Mouse (Mus musculus) spleen, adult 12 weeks (tissue): ENCODE results near the gene Tenm4.

ENCODE experiments used
- DNase-seq: peaks from one replicate; pipeline ENCODE4 v3.0.0; 2022; ENCODE audit warnings: low spot score

Tenm4 gene

GRCm38 (mm10) chr7:96813497-96814400 is 642.7 kb downstream of the Tenm4 start:
- DNase-seq, result no peak

DNA sequence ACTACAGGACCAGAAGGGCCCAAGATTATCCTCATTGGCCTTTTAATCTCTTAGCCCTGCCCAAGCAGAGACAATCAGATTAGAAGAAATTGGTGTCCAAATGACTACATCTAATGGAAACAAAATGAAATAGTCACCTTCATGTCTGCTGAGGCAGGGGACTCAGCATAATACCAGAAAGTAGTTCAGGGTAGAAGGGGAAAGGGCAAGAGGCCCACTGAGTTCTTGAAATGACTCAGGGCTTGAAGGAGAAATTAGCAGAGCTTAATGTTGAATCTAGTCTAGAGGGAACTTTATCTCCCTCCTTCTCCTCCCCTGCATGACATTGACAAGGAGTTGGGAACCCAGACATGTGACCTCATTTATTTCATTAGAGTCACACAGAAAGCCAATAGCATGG is 643.5 kb downstream of the Tenm4 start:
- DNase-seq, result no peak

DNA sequence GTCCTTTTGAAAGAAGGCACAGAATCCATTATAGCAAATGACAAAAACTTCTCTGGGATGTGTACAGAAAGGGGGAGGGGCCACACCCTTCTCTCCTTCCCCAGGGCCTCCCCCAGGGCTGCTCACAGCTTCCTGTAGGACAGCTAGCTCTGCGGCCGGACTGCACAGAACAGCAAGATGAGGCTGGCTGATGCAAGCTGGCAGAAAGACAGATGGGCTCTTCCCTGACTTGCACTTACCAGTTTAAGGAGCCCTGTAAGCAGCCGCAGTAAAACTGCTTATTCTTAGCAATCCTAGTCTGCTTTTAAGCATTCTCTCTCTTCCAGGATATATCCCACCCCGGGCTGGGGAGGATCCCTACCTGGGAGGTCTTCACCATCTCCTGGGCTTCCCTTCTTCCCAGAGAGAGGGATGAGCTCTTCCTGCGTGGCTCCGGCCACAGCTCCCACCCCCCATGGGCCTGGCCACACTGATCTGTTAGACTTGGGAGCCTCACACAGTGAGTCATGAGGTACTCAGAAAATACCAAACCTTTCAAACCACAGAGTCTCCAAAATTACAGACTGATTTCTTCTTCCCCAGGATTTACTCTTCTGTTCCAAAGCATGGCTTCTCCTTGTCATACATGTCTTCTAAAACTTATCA is 646.1 kb downstream of the Tenm4 start:
- no peak for DNase-seq

GRCm38 (mm10) chr7:96818236-96818916 is 647.3 kb downstream of the Tenm4 start:
- no peak for DNase-seq

- DNase-seq, result no peak
Measured at GRCm38 (mm10) chr7:96819538-96819937, 648.5 kb downstream of the Tenm4 start.

DNA sequence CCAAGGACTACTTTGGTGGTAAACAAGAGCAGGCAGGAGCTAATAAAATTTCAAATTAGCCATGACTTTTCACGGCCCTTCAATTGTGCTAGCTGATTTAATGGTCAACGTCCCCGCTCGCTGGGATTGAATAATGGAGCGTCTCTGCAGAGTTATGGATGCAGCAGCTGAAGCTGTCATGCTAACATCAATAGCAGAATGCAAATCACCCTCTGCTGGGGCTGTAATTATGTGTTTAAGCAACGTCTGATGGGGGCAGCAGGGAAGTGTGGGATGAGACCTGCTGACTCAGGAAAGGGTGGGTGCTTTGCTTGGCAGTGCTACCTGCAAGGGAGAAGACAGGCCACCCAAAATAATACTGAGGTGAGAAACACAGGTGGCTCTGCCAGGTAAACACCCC is 649.3 kb downstream of the Tenm4 start:
- no peak for DNase-seq

DNA sequence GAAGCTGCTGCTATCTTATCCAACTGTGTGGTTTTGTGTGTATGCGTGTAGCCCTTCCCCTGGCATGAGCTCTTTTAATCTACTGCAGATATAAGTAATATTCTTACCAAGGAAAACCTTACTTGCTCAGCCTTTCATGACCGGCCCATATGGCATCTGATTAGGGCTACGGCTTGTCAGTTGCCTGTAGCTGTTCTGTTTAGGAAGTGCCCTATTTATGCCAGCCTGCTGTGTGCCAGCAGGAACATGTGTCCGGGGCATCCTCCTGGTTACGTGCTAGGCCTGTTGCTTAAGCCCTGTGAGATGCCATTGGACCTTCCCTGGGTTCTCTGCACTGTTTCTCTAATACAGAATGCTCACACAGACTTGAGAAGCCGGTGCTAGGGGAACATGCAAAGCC is 655.1 kb downstream of the Tenm4 start:
- DNase-seq, result no peak

- DNase-seq, result no peak
Measured at GRCm38 (mm10) chr7:96826672-96827071, 655.6 kb downstream of the Tenm4 start.

DNA sequence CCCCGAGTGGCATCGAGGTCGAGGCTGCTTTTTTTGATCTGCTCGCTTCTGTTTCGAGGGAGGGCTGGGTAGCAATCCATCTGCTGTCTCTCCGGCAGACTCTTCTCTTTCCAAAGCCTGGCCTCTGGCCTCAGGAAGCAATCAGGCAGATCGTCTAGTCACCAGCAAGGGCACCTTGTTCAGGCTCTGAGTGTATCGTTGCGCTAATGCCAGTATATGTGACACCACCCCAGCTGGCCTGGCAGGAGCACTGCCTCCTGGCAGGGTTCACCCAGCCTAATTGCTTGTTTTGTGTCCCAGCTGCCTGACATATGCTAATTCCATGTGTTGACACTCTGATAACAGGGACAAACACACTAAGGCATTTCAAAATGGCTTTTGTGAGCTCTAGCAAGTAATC is 661.5 kb downstream of the Tenm4 start:
- no peak for DNase-seq

- no peak for DNase-seq
Measured at GRCm38 (mm10) chr7:96833012-96833411, 662.0 kb downstream of the Tenm4 start.

- DNase-seq, result no peak
Measured at GRCm38 (mm10) chr7:96834681-96835289, 663.7 kb downstream of the Tenm4 start.

DNA sequence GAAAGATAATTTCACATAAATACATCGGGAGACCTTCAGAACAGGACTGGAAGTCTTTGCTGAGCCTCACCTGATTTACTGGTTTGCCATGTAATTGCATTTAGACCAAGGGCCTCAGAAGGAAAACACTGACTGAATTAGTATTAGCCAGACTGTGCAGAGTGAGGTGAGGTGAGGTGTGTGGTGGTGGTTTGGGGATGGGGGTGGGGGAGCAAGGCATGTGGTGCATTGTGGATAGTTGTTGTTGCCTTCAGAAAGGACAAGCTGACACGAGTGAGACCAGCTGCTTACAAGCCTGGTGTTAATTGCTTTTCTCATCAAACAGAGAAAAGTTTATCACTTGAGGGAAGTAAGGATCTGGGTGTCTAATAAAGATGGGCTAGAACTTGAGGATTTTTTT is 664.3 kb downstream of the Tenm4 start:
- DNase-seq, result no peak

DNA sequence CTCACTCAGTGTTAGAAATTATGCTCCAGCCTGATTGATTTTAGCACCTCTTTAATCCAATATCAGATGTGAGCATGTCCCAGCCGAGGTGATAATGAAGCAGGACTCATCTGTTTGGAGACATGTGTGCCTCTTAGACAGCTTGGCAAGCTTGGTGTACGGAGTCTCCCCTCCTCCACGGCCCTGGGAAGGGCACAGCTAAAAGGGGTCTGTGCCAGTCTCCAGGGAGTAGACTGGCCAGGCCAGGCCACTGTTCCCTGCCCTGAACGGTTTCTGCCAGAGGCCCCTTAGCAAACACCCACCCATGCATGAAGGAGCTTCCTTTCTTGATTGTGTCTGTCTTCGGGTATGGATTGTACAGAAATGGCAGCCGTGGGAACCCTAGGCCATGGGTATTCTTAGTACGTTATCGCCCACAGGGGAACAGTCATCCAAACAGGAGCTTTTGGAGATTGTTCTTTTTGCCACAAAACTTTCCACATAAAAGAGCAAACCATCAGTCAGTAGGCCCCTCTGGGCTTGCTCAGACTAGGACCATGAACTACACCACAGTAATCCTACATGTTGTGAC is 667.3 kb downstream of the Tenm4 start:
- DNase-seq, result no peak

DNA sequence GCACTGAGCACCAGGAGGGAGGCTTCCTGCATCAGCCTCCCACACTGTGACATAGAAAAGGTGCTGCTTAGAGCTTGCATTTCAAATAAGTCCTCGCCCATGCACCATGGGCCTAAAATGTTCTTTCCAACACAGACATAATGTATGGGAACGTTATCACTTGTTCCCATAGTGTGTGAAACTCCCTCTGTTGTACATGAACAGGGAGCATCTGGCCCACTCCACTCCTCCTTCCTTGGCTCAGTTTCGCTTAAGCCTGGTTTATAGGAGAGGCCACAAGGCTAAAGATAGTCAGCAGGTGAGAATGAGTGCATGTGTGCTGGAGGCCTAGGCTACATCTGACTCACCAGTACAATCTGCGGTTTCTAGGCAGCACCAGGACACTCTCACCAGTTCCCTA is 667.9 kb downstream of the Tenm4 start:
- no peak for DNase-seq

DNA sequence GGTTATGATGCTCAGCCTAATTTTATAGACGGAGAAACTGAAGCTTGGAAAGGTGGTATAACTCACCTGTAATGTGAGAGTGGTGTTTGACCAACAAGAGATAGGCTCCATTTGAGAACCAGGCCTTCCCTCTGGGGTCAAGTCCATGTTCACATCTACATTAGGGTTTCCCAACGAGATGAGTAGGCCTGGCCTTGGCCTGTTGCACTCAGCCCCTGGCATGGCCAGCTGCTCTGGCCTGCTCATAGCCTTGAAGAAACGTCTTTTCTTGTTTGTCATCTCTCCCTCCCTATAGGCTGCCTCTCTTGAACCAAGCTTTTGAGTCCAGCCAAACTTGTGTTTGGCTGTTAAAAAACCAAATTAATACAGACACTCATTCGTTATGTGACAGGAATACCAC is 668.5 kb downstream of the Tenm4 start:
- no peak for DNase-seq

- no peak for DNase-seq
Measured at GRCm38 (mm10) chr7:96842477-96843255, 671.6 kb downstream of the Tenm4 start.

- no peak for DNase-seq
Measured at GRCm38 (mm10) chr7:96844104-96844894, 673.3 kb downstream of the Tenm4 start.

- no peak for DNase-seq
Measured at GRCm38 (mm10) chr7:96852781-96853180, 681.7 kb downstream of the Tenm4 start.

DNA sequence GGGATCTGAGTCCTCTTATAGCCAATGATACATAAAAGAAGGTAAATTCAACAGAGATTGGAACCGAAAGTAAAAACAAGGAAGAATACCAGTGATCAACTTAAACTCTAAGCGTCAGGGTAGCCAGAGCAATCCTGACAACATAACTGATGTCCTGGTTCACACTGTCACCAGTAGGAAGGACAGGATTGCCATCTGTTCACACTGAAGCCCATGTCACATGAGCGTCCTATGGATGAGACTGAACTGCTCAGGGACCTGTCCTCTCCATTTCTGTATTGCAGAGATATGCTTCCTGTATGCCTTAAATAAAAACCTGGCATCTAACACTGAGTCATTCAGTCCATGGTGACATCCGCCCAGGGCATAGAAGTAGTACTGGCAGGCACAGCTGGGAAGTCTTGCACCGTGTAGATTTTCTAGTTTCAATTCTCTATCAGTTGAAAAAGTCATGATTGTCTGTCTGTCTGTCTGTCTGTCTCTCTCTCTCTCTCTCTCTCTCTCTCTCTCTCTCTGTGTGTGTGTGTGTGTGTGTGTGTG is 684.9 kb downstream of the Tenm4 start:
- no peak for DNase-seq

- no peak for DNase-seq
Measured at GRCm38 (mm10) chr7:96856518-96856917, 685.5 kb downstream of the Tenm4 start.
